Mouse (Mus musculus) G1E (cell line): ENCODE results near the gene Nploc4.

Experiments used
- CTCF ChIP-seq: IDR thresholded peaks from 2 replicates; pipeline ENCODE4 v1.5.1; 2012; ENCODE audit warnings: low read depth, low read length, inconsistent platforms, mixed read lengths
- GATA1 ChIP-seq: IDR thresholded peaks from 2 replicates; pipeline ENCODE4 v1.6.1; 2012; ENCODE audit warnings: borderline replicate concordance, low read length, inconsistent platforms, mixed read lengths
- GATA2 ChIP-seq: IDR thresholded peaks from 2 replicates; pipeline ENCODE4 v1.6.1; 2012; ENCODE audit warnings: low read depth, low read length, inconsistent platforms, borderline replicate concordance
- POLR2AphosphoS5 ChIP-seq: IDR thresholded peaks from 2 replicates; pipeline ENCODE4 v1.6.1; 2012; ENCODE audit warnings: low read depth, low read length, inconsistent platforms; ENCODE audit not compliant: insufficient replicate concordance
- TAL1 ChIP-seq: conservative IDR thresholded peaks from 2 replicates; pipeline ENCODE4 v1.6.1; 2012; ENCODE audit warnings: low read depth, low read length, inconsistent platforms, mixed read lengths

GRCm38 (mm10) chr11:120422651-120423568 lies 14.6 kb downstream of the Nploc4 start:
- TF ChIP-seq CTCF (no peak), TAL1 (no peak), GATA1 (no peak), GATA2 (no peak), POLR2AphosphoS5 (no peak)
